Mouse (Mus musculus): ENCODE measurements around the gene Pkp3. TPM values are rescaled to one million over a fixed set of nuclear protein-coding genes. Genes with fewer than 3 reads are reported as not detected.
"Not testable (repeated sequence)": the region's sequence is repeated elsewhere in the genome, so short reads cannot be mapped to it uniquely, and the experiment has no call there.

Gene Pkp3
- total RNA-seq (2022): under 1 TPM; 0.19 to 0.35 (median 0.27) TPM

- no peak for DNase-seq (ENCODE audit: low spot score)
These were observed at the start of gene Pkp3 for GRCm38 (mm10) chr7:141077841-141078240. TSS of gene Pkp3 (plus strand) at chr7:141078218.

- DNase-seq (ENCODE audit: low spot score): no peak
These were observed 49.2 kb upstream of the Pkp3 start, which contains the start of gene Gm17387 for GRCm38 (mm10) chr7:141028831-141029230. TSS of gene Gm17387 (plus strand) at chr7:141029131.

GRCm38 (mm10) chr7:141030390-141030789 is 47.6 kb upstream of the Pkp3 start:
- DNase-seq (ENCODE audit: low spot score): no peak

GRCm38 (mm10) chr7:141032458-141033167 is 45.4 kb upstream of the Pkp3 start:
- DNase-seq (ENCODE audit: low spot score): no peak

GRCm38 (mm10) chr7:141036624-141037023 is 41.4 kb upstream of the Pkp3 start:
- DNase-seq (ENCODE audit: low spot score): not testable (repeated sequence)

GRCm38 (mm10) chr7:141038090-141039032 is 39.7 kb upstream of the Pkp3 start:
- DNase-seq (ENCODE audit: low spot score): no peak

GRCm38 (mm10) chr7:141039386-141040107 is 38.5 kb upstream of the Pkp3 start:
- DNase-seq (ENCODE audit: low spot score): no peak

GRCm38 (mm10) chr7:141040867-141041606 is 37.0 kb upstream of the Pkp3 start:
- peak; percentile 19 for DNase-seq (ENCODE audit: low spot score)

GRCm38 (mm10) chr7:141041661-141042060 is 36.4 kb upstream of the Pkp3 start:
- peak; percentile 80 for DNase-seq (ENCODE audit: low spot score)

GRCm38 (mm10) chr7:141042539-141042938 is 35.5 kb upstream of the Pkp3 start:
- DNase-seq (ENCODE audit: low spot score): no peak

- peak; percentile 59 for DNase-seq (ENCODE audit: low spot score)
These were observed 31.0 kb upstream of the Pkp3 start for GRCm38 (mm10) chr7:141046931-141047580.

GRCm38 (mm10) chr7:141047581-141048225 is 30.3 kb upstream of the Pkp3 start:
- peak; percentile 92 for DNase-seq (ENCODE audit: low spot score)

- peak; percentile 95 for DNase-seq (ENCODE audit: low spot score)
These were observed 29.5 kb upstream of the Pkp3 start for GRCm38 (mm10) chr7:141048226-141049218.

- DNase-seq (ENCODE audit: low spot score): no peak
These were observed 28.7 kb upstream of the Pkp3 start for GRCm38 (mm10) chr7:141049326-141049725.

- DNase-seq (ENCODE audit: low spot score): no peak
These were observed 26.8 kb upstream of the Pkp3 start for GRCm38 (mm10) chr7:141051060-141051685.

- DNase-seq (ENCODE audit: low spot score): no peak
These were observed 26.0 kb upstream of the Pkp3 start for GRCm38 (mm10) chr7:141052016-141052415.

GRCm38 (mm10) chr7:141052421-141052820 is 25.6 kb upstream of the Pkp3 start:
- no peak for DNase-seq (ENCODE audit: low spot score)

GRCm38 (mm10) chr7:141055785-141056184 is 22.2 kb upstream of the Pkp3 start:
- no peak for DNase-seq (ENCODE audit: low spot score)

Data from heart, adult 8-10 months (tissue).